Mouse (Mus musculus) liver, embryonic 13.5 days (tissue): Measurements from ENCODE around the gene Zfp239. TPM values are rescaled to one million over a fixed set of nuclear protein-coding genes. Genes with fewer than 3 reads are reported as not detected.
A peak's percentile ranks its signal among the peaks of the same experiment; 100 is the strongest.

Source experiments
- ATAC-seq: fragments of 200-750 bp; cut with Nextera tagmentation; 2 replicates; pipeline ENCODE4 v1.8.0; 2017; ENCODE audit warnings: low read depth, mild to moderate bottlenecking, moderate number of reproducible peaks, moderate library complexity
- DNase-seq: peaks from one replicate; pipeline ENCODE4 v3.0.0; 2022
- H3K27ac ChIP-seq: fragments of 300-500 bp; sonication (generic); 2 replicates; pipeline ENCODE4 v1.5.1; 2015; ENCODE audit warnings: moderate library complexity, mild to moderate bottlenecking, inconsistent platforms
- H3K27me3 ChIP-seq: fragments of 300-500 bp; sonication (generic); 2 replicates; pipeline ENCODE4 v1.6.1; 2015; ENCODE audit warnings: mild to moderate bottlenecking, inconsistent platforms
- H3K36me3 ChIP-seq: fragments of 300-500 bp; sonication (generic); 2 replicates; pipeline ENCODE4 v1.6.1; 2015; ENCODE audit warnings: mild to moderate bottlenecking, inconsistent platforms
- H3K4me1 ChIP-seq: fragments of 300-500 bp; sonication (generic); replicated peaks from 2 replicates; pipeline ENCODE4 v1.6.1; 2015; ENCODE audit warnings: inconsistent platforms
- H3K4me2 ChIP-seq: fragments of 300-500 bp; sonication (generic); 2 replicates; pipeline ENCODE4 v1.6.1; 2015; ENCODE audit warnings: inconsistent platforms, mild to moderate bottlenecking, moderate library complexity
- H3K4me3 ChIP-seq: fragments of 300-500 bp; sonication (generic); replicated peaks from 2 replicates; pipeline ENCODE4 v1.5.1; 2015; ENCODE audit warnings: mild to moderate bottlenecking, inconsistent platforms
- H3K9ac ChIP-seq: fragments of 300-500 bp; sonication (generic); 2 replicates; pipeline ENCODE4 v1.6.1; 2015; ENCODE audit warnings: mild to moderate bottlenecking, inconsistent platforms
- H3K9me3 ChIP-seq: fragments of 300-500 bp; sonication (generic); replicated peaks from 2 replicates; pipeline ENCODE4 v1.6.1; 2016; ENCODE audit warnings: inconsistent platforms
- WGBS: fragments of 180-500 bp; shearing (Covaris S2); methylation state at CpG from one replicate; pipeline ENCODE4 v1.1.7; 2015; ENCODE audit not compliant: insufficient replicate concordance; 5-methylcytosine and 5-hydroxymethylcytosine counted together
- polyA plus RNA-seq: library from polyadenylated mRNA; unstranded; fragments of >200 nt; fragmentation: Nextera tagmentation; extraction: Ambion mirVana; gene quantifications from 2 replicates; pipeline ENCODE4 v1.2.1, GENCODE M21; 2015

The Zfp239 gene
- polyA plus RNA-seq, 1 experiment from 2014 or later = 3.0 TPM

DNA sequence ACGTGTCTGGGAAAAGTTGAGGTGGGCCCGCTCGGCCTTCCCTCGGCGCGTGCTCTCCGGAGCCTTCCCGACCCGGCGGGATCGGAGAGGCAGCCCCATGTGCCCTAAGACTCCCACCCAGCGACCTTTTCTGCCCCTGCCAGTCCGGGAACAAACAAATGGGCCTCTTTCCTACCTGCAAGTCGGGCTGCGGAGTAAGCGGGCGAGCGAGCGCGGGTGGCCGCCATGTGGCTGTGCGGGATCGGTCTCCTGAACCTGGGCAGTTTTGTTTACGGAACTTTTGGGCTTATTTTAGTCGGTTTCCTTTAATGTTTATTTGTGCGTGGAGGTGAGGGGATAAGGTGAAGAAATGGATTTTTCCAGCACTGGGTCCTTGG is 46.1 kb downstream of the Zfp239 start:
- ATAC-seq = no peak; the same call in 1 of the 2 replicates
- WGBS = under 1% methylated on average over 26 of the region's 26 CpGs
- DNase-seq = no peak

DNA sequence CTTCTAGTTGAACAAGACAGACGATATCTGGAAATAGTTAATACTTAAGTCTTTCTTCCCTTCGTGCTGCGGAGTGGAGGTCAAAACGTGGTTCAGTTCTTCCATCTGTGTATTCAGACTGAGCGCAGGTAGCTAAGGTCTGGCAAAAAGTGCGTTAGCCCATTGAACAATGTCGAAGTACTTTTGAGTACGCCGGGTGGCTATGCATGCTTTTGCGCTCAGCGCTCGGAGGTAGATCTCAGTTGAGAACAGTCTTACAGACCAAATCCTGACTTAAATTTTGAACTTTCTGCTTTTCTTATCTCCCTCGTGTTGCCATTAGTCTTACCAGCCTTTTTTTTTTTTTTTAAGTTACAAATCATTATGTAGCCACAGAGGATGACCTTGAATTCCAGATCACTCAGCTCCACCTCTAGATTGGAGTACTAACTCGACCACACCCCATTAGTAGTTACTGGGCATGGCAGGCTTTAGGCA is 46.6 kb downstream of the Zfp239 start:
- H3K27me3 ChIP-seq = no peaks in the 10 kb centered on the region

More for the DNA sequence above, 46.1 kb downstream of the Zfp239 start:
- H3K4me1 ChIP-seq = peaks cover 72% of the 10 kb centered on the region
- peak overlapping the region; percentile 99 for H3K9ac ChIP-seq
- no peaks in the 10 kb centered on the region for H3K9me3 ChIP-seq
- H3K36me3 ChIP-seq = no peaks in the 10 kb centered on the region
- peak overlapping the region; percentile 94 for H3K27ac ChIP-seq
- H3K4me2 ChIP-seq = peak overlapping the region; percentile 95
- peak overlapping the region; percentile 100 for H3K4me3 ChIP-seq
- no peaks in the 10 kb centered on the region for H3K27me3 ChIP-seq

DNA sequence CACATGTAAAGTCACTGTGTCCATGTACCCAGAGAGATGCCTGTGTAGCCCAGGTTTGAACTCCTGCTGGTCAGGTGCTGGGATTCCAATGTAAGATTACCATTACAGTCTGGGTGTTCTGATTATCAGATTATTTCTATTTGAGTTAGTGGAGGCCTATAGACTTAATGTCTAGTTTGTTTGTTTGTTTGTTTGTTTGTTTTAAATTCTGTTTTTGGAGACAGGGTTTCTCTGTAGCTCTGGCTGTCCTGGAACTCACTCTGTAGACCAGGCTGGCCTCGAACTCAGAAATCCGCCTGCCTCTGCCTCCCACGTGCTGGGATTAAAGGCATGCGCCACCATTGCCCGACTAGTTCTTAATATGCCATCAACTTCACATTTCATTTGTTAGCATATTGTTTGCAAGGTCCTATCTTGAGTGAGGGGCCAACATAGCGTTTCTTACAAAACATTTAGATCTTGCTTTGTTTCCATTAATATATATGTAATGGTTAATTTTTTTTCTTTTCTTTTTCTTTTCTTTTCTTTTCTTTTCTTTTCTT is 48.3 kb downstream of the Zfp239 start:
- Histone ChIP-seq H3K9ac (peak overlapping the region; percentile 99), H3K4me2 (peak overlapping the region; percentile 95), H3K36me3 (0 out of 2 replicates have a peak, but pooled peaks cover 11% of the 10 kb centered on the region), H3K27me3 (no peaks in the 10 kb centered on the region), H3K27ac (peak overlapping the region; percentile 94; the same call in 1 of the 2 replicates), H3K4me3 (peak overlapping the region; percentile 100), H3K4me1 (peaks cover 70% of the 10 kb centered on the region), H3K9me3 (no peaks in the 10 kb centered on the region)
- DNase-seq = no peak
- ATAC-seq = no peak
- WGBS = 37% methylated on average over 6 of the region's 6 CpGs

More for the DNA sequence above, 46.6 kb downstream of the Zfp239 start:
- Histone ChIP-seq H3K36me3 (0 out of 2 replicates have a peak, but pooled peaks cover 4% of the 10 kb centered on the region), H3K4me3 (peak overlapping the region; percentile 100), H3K4me2 (peak overlapping the region; percentile 95), H3K4me1 (peaks cover 72% of the 10 kb centered on the region), H3K9ac (peak overlapping the region; percentile 99), H3K27ac (peak overlapping the region; percentile 94), H3K9me3 (no peaks in the 10 kb centered on the region)
- 0% methylated on average over 14 of the region's 14 CpGs for WGBS
- ATAC-seq = no peak
- no peak for DNase-seq

DNA sequence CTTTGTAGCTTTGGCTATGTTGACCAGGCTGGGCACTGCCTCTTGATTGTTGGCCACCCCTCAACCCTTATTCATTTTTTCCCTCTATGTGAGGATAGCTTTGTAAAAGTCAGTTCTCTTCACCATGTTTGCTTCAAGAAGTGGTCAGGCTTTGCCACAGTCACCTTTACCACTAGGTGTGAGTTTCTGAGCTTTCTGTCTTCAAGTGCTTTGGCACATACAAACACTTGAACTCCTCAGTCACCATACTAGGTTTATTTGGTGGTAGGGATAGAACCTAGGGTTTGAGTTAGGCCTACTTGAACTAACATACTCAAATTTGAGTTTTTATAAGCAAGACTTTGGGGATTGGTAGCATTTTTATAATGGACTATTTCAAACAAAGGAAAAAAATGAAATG is 52.6 kb downstream of the Zfp239 start:
- Histone ChIP-seq H3K9ac (peak overlapping the region; percentile 54; the same call in 1 of the 2 replicates), H3K27me3 (no peaks in the 10 kb centered on the region), H3K4me3 (no peak overlapping the region), H3K9me3 (no peaks in the 10 kb centered on the region), H3K27ac (peak overlapping the region; percentile 66), H3K4me1 (peaks cover 78% of the 10 kb centered on the region), H3K4me2 (peak overlapping the region; percentile 46), H3K36me3 (peaks cover 24% of the 10 kb centered on the region)
- DNase-seq = no peak
- no peak for ATAC-seq

DNA sequence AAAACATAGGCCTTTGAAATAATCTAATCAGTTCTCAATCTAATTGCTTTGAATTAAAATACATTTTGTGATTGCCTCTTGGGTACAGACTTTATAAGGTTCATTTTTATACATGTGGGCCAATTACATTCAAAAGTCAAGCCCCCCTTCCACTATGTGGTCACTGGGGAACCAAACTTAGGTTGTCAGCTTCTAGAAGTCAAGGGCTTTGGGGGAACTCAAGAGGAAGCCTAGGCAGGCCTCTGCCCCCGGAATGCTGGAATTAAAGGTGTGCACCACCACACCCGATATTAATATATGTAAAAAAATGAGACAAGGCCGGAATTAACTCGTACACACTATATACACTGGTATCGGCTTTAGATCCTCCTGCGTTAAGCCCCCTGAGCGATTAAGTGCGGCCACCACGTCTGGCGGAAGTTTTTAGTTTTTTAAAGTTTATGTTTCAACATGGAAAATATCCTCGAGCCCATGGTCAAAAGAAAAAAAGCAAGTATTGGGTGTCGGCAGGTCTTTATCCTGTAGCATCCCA is 54.4 kb downstream of the Zfp239 start:
- H3K4me2 ChIP-seq = peak overlapping the region; percentile 97
- peak overlapping the region; percentile 96 for H3K27ac ChIP-seq
- no peak for ATAC-seq
- no peak for DNase-seq
- peak overlapping the region; percentile 82 for H3K4me3 ChIP-seq
- H3K36me3 ChIP-seq = peaks cover 42% of the 10 kb centered on the region
- H3K9ac ChIP-seq = peak overlapping the region; percentile 88
- H3K27me3 ChIP-seq = no peaks in the 10 kb centered on the region
- WGBS = under 1% methylated on average over 12 of the region's 12 CpGs
- H3K9me3 ChIP-seq = no peaks in the 10 kb centered on the region
- peaks cover 79% of the 10 kb centered on the region for H3K4me1 ChIP-seq

DNA sequence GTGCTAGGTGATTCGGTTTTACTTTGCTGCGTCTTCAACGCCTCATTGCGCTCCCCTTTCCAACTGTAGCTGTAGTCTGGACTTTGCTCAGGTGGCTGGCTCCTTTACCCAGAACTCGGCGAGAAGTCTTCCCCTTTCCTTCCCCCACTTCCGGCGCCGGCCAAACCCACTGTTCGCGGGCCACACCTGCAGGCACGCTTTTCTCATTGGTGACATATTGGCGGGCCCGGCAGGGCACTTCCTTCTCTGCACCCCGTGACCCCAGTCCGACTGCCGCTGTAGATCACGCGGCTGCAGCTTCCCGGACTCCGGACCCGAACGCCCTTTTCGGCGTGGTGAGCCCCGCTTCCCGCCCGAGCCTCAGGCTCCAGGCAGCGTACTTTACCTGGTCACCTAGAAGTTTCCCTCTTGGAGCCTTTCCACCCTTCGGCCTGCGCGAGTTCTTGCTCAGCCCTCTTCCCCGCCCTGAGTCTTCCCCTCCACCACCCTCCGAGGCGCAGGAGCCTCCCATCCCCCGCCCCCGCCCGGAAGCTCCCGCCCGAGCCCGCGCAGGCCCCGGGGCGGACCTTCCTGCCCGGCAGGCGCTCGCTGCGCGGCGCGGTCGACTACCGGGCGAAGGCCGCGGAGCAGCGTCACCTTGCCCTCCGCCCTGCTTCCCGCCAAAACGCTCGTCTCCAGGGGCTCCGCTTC is 55.0 kb downstream of the Zfp239 start:
- peak overlapping the region; percentile 82 for H3K4me3 ChIP-seq
- no peaks in the 10 kb centered on the region for H3K27me3 ChIP-seq
- H3K9me3 ChIP-seq = no peaks in the 10 kb centered on the region
- peak overlapping the region; percentile 97 for H3K4me2 ChIP-seq
- H3K9ac ChIP-seq = peak overlapping the region; percentile 88
- WGBS = under 1% methylated on average over 62 of the region's 62 CpGs
- peaks cover 48% of the 10 kb centered on the region for H3K36me3 ChIP-seq
- ATAC-seq (peak; percentile 96), DNase-seq (peak; percentile 92)
- peaks cover 80% of the 10 kb centered on the region for H3K4me1 ChIP-seq
- peak overlapping the region; percentile 96 for H3K27ac ChIP-seq

DNA sequence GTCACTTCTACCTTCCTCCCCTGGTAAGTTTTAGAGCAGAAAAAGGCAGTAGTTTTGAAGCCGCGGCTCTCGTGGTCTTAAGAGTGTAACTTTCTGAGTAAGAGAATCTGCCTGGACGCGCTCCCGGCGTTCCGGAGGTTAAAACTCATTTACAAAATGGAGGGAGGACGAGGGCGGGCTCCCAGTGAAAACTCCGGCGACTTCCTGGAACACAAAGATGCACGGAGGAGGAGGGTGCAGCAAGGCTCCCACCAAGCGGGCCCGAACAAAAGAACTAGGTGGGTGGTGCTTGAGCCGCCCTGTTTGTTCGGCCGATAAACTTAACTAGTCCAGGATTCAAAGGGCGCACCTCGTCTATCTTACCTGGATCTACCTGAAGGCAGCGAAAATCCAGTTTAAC is 55.7 kb downstream of the Zfp239 start:
- Histone ChIP-seq H3K4me2 (peak overlapping the region; percentile 97), H3K27ac (peak overlapping the region; percentile 96), H3K27me3 (no peaks in the 10 kb centered on the region), H3K36me3 (peaks cover 54% of the 10 kb centered on the region), H3K4me3 (peak overlapping the region; percentile 82), H3K9ac (peak overlapping the region; percentile 88), H3K4me1 (peaks cover 75% of the 10 kb centered on the region), H3K9me3 (no peaks in the 10 kb centered on the region)
- WGBS = under 1% methylated on average over 21 of the region's 21 CpGs
- ATAC-seq (peak; percentile 13; the same call in 1 of the 2 replicates), DNase-seq (peak; percentile 57)

DNA sequence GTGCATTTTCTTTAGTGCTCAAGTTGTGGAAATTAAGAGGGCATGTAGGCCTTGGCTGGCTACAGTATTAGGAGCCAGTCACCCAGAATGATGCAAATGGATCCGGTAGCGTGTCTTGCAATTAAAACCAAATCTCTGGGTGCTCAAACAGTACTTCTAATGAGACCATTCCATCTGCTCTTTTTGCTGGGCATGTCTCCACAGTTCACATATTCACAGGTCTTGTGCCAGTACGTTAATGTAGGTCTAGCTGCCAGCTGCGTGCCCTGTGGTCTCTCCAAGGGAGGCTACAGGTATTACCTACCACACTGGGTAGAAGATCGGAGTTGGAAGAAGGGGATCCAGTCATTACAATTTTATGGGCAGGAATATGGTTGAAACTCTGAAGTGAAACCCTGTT is 56.1 kb downstream of the Zfp239 start:
- Histone ChIP-seq H3K4me1 (peaks cover 72% of the 10 kb centered on the region), H3K36me3 (peaks cover 59% of the 10 kb centered on the region)
- WGBS = 41% methylated on average over 5 of the region's 5 CpGs

DNA sequence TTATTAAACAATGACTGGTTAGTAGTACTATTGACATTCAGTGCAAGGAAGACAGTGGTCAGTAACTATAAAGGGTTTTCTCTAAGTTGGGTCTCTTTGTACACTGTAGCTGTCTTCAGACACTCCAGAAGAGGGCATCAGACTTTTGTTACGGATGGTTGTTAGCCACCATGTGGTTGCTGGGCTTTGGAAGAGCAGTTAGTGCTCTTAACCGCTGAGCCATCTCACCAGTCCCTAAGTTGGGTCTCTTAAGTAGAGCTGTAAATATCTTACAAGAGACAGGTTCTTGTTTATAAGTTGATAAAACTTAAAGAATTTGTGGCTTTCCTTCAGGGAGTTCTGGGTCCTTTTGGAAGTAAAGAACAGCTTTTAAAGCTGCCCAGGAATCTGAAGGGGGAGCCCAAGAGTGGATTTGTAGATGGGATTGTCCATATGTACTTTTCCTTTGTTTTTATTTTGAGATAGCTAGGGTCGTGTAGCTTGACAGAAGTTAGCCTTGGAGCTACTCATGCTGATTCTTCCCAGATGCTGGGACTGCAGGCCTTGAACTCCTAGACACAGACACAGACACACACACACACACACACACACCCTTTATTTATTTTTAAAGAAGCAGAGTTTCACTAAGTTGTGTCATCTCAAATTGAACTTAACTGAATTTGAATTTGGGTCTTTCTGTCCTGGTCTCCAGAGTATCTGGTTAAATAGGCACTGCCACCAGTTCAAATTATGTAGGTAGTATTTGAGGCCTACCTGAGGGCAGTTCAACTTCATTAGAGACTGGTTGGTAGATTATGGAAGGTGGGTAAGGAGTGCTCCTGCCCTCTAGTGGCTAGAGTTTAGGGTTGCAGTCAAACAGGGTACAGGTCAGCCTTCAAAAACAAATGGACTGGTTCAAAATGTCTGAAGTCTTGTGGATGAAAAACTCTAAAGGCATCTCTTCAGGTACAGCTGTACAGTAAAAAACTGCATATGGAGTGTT is 59.0 kb downstream of the Zfp239 start:
- DNase-seq (peak; percentile 43), ATAC-seq (no peak)
- Histone ChIP-seq H3K9ac (peak overlapping the region; percentile 88; the same call in 1 of the 2 replicates), H3K4me1 (peaks cover 46% of the 10 kb centered on the region), H3K27ac (peak overlapping the region; percentile 37), H3K4me3 (peak overlapping the region; percentile 82), H3K9me3 (no peaks in the 10 kb centered on the region), H3K4me2 (peak overlapping the region; percentile 97), H3K36me3 (peaks cover 59% of the 10 kb centered on the region), H3K27me3 (no peaks in the 10 kb centered on the region)
- WGBS = 44% methylated on average over 3 of the region's 3 CpGs

More for the DNA sequence above, 56.1 kb downstream of the Zfp239 start:
- no peaks in the 10 kb centered on the region for H3K27me3 ChIP-seq
- DNase-seq (no peak), ATAC-seq (no peak)
- H3K4me2 ChIP-seq = peak overlapping the region; percentile 97
- no peaks in the 10 kb centered on the region for H3K9me3 ChIP-seq
- peak overlapping the region; percentile 88 for H3K9ac ChIP-seq
- H3K4me3 ChIP-seq = peak overlapping the region; percentile 82
- H3K27ac ChIP-seq = peak overlapping the region; percentile 96

DNA sequence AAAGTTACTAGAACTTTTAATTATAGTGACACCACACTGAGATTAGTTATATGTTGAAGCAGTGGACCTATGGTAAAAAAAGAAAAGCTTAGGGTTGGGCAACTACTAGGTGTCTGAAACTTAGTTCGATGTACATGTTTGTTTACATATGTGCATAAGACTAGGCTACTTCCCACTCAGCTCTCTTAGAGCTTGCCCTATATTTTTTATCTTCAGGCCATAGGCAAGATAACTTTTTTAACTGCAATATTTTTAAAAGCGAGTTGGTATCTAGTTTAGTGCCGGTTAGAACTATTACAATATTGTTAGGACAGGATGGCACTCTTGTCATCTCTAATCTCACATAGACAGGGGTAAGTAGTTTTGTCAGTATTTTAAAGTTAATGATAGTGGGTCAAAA is 60.1 kb downstream of the Zfp239 start:
- peaks cover 41% of the 10 kb centered on the region for H3K4me1 ChIP-seq
- H3K27me3 ChIP-seq = no peaks in the 10 kb centered on the region
- H3K9ac ChIP-seq = no peak overlapping the region
- 78% methylated on average over 3 of the region's 3 CpGs for WGBS
- no peak for DNase-seq
- no peaks in the 10 kb centered on the region for H3K9me3 ChIP-seq
- ATAC-seq = no peak
- H3K36me3 ChIP-seq = peaks cover 70% of the 10 kb centered on the region
- H3K27ac ChIP-seq = no peak overlapping the region
- no peak overlapping the region for H3K4me2 ChIP-seq
- H3K4me3 ChIP-seq = no peak overlapping the region
